Mouse (Mus musculus) liver, postnatal 0 days (tissue): Measurements from ENCODE around the gene Obox2. TPM values are rescaled to one million over a fixed set of nuclear protein-coding genes. Genes with fewer than 3 reads are reported as not detected.
"Not testable (repeated sequence)": the region's sequence is repeated elsewhere in the genome, so short reads cannot be mapped to it uniquely, and the experiment has no call there.

ENCODE experiments used
- ATAC-seq: fragments of 200-750 bp; cut with Nextera tagmentation; 2 replicates; pipeline ENCODE4 v1.8.0; 2017; ENCODE audit warnings: mild to moderate bottlenecking, moderate library complexity
- DNase-seq: peaks from one replicate; pipeline ENCODE4 v3.0.0-alpha.2; 2016
- H3K27ac ChIP-seq: fragments of 300-500 bp; sonication (generic); 2 replicates; pipeline ENCODE4 v1.5.1; 2014; ENCODE audit warnings: antibody characterized with exemption, moderate library complexity, mild to moderate bottlenecking, low read depth
- H3K27me3 ChIP-seq: fragments of 300-500 bp; sonication (generic); 2 replicates; pipeline ENCODE4 v1.6.1; 2014; ENCODE audit warnings: low read length, control low read depth, mixed read lengths; ENCODE audit not compliant: insufficient read depth
- H3K36me3 ChIP-seq: fragments of 300-500 bp; sonication (generic); replicated peaks from 2 replicates; pipeline ENCODE4 v1.6.1; 2014; ENCODE audit warnings: mild to moderate bottlenecking, control low read depth, low read length, moderate library complexity, mixed read lengths; ENCODE audit not compliant: insufficient read depth
- H3K4me1 ChIP-seq: fragments of 300-500 bp; sonication (generic); 2 replicates; pipeline ENCODE4 v1.6.1; 2014; ENCODE audit warnings: antibody characterized with exemption, mild to moderate bottlenecking, control low read depth; ENCODE audit not compliant: insufficient read depth
- H3K4me2 ChIP-seq: fragments of 300-500 bp; sonication (generic); 2 replicates; pipeline ENCODE4 v1.6.1; 2014; ENCODE audit warnings: low read depth, mild to moderate bottlenecking, low read length, moderate library complexity, mixed read lengths
- H3K4me3 ChIP-seq: fragments of 300-500 bp; sonication (generic); 2 replicates; pipeline ENCODE4 v1.5.1; 2014; ENCODE audit warnings: low read depth, low read length
- H3K9ac ChIP-seq: fragments of 300-500 bp; sonication (generic); replicated peaks from 2 replicates; pipeline ENCODE4 v1.6.1; 2014; ENCODE audit warnings: mild to moderate bottlenecking, moderate library complexity
- H3K9me3 ChIP-seq: fragments of 300-500 bp; sonication (generic); 2 replicates; pipeline ENCODE4 v1.6.1; 2016; ENCODE audit warnings: mild to moderate bottlenecking, control low read depth, low read length, mixed read lengths
- WGBS: fragments of 180-500 bp; shearing (Covaris S2); extraction: QIAGEN DNeasy Blood & Tissue Kit; methylation state at CpG from one replicate; pipeline ENCODE4 v1.1.7; 2014; ENCODE audit not compliant: insufficient replicate concordance; 5-methylcytosine and 5-hydroxymethylcytosine counted together
- polyA plus RNA-seq: library from polyadenylated mRNA; unstranded; fragments of >200 nt; fragmentation: Nextera tagmentation; extraction: Ambion mirVana; gene quantifications from 2 replicates; pipeline ENCODE4 v1.2.1, GENCODE M21; 2015

The Obox2 gene
- not detected in 2 replicates for polyA plus RNA-seq

DNA sequence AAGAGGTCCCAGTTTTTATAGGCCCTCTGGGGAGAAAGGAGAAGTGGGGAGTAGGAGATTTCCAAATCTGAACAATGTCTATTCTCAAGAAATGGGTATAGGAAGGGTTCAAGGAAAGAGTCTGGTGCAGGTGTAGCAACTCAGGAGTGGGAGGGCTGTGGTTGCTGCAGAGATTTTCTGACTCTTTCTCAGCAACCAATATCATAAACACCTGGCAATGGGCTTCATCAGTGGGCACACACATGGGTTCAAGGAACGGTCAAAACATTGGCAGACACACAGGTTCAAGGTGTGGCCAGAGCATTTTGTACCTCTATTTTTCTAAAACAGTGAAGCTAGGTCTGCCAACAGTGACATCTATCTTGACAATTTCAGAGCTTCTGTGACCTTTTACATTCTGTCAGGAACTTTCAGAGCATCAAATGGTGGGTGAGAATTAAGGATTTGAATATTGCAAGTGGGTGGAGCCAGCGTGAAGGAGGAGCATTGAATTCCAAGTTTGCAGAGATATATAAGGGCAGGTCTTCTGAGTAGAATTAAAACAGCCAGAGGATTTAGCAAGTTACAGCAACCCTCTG, at the start of gene Obox2, which contains the start of gene Obox1:
TSS of gene Obox2 (plus strand) at position 301 of the 578 bp plus-strand sequence.
TSS of gene Obox1 (plus strand) at position 528 of the 578 bp plus-strand sequence.
- not testable (repeated sequence) for H3K4me2 ChIP-seq, H3K27ac ChIP-seq, H3K4me3 ChIP-seq, ATAC-seq, H3K27me3 ChIP-seq, DNase-seq, H3K9ac ChIP-seq, H3K9me3 ChIP-seq, H3K4me1 ChIP-seq, H3K36me3 ChIP-seq
- WGBS: no CpG with 5 or more reads among the region's 2 CpGs

DNA sequence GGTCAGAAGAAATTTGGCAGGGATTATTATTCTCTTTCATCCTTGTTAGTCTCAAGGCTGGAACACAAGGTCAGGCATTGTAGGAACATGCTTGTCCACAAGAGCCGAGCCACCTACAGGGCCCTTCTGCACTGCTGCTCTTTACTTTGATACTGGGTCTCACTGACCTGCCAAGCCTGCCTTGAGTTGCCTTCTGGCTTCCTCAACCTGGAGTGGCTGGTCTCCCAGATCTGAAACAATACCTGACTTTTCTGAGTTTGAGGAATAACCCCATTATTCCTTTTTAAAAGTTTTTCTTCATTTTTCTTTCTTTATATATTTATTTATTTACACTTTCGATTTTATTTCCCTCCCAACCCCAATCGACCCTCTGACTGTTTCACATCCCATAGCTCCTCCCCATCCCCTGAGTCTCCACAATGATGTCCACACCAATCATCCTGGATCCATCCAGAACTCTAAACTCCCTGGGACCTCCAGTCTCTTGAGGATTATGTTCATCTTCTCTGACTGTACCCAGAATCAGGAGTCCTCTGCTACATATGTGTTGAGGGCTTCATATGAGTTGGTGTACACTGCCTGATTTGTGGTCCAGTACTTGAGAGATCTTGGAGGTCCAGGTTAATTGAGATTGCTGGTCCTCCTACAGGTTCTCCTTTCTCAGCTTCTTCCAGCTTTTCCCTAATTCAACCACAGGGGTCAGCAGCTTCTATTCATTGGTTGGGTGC, 10.8 kb downstream of the Obox2 start:
- H3K4me3 ChIP-seq, H3K27me3 ChIP-seq, H3K27ac ChIP-seq, DNase-seq, H3K9ac ChIP-seq, ATAC-seq, H3K36me3 ChIP-seq, H3K9me3 ChIP-seq, H3K4me1 ChIP-seq, H3K4me2 ChIP-seq: not testable (repeated sequence)
- 55% methylated on average over 3 of the region's 3 CpGs for WGBS

DNA sequence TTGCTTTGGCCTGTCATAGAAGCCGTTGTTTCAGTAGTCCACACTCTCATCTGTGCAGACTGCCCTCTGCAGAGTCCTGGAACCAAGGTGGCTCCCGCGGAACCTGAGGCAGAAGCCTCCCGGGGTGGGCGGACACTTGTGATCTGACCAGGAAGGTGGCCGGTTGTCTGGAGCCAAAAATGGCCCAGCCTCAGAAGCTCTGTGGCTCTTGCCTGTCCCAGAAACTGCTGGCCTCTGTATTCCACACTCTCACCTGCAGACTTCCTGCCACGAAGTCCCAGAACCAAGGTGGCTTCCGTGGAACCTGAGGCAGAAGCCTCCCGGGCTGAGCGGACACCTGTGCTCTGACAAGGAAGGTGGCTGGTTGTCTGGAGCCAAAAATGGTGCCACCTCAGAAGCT, 18.3 kb downstream of the Obox2 start:
- DNase-seq, H3K27me3 ChIP-seq, H3K4me1 ChIP-seq, H3K4me3 ChIP-seq, H3K36me3 ChIP-seq, H3K27ac ChIP-seq, H3K4me2 ChIP-seq, H3K9me3 ChIP-seq, ATAC-seq, H3K9ac ChIP-seq: not testable (repeated sequence)
- WGBS: 78% methylated on average over 10 of the region's 10 CpGs

DNA sequence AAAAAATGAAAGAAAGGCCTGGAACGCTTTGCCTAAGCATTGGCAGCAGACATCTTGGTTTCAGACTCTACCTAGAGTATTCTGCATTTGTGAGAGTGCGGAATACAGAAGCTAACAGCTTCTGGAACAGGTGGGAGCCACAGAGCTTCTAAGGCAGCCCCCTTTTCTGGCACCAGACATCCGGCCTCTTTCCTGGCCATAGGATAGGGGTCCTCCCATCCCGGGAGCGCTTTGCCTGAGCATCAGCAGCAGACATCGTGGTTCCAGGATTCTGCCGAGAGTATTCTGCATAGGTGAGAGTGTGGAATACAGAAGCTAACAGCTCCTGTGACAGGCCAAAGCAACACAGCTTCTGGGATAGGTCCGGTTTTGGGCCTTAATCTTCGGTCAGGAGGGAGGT, 29.5 kb downstream of the Obox2 start:
- H3K4me2 ChIP-seq, H3K4me1 ChIP-seq, H3K27me3 ChIP-seq, H3K9ac ChIP-seq, H3K36me3 ChIP-seq, H3K4me3 ChIP-seq, H3K27ac ChIP-seq, ATAC-seq, H3K9me3 ChIP-seq, DNase-seq: not testable (repeated sequence)
- WGBS: 81% methylated on average over 8 of the region's 9 CpGs

DNA sequence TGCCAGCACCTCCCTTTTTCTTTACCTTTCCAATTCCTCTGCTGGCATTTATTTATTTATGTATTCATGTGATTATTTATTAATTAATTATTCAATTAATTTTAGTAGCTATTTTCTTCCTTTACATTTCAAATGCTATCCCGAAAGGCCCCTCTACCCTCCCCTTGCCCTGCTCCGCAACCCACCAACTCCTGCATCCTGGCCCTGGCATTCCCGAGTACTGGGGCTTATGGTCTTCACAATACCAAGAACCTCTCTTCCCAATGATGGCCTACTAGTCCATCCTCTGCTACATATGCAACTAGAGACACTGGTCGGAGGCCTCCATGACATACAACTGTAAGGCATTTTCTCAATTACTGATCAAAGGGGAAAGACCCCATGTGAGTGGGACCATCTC, 37.0 kb downstream of the Obox2 start:
- not testable (repeated sequence) for H3K4me3 ChIP-seq, H3K9ac ChIP-seq, H3K27me3 ChIP-seq, H3K36me3 ChIP-seq, H3K4me2 ChIP-seq, H3K4me1 ChIP-seq, ATAC-seq, H3K9me3 ChIP-seq, DNase-seq, H3K27ac ChIP-seq
- WGBS: 67% methylated on average over 3 of the region's 4 CpGs

Other genes with a start within 250 kb of the Obox2 start
- gene Obox1, start 227 bp downstream of the Obox2 start, polyA plus RNA-seq: not detected in 2 replicates